Mouse (Mus musculus): ENCODE data around the gene Padi4. TPM values are rescaled to one million over a fixed set of nuclear protein-coding genes. Genes with fewer than 3 reads are reported as not detected.

Padi4 gene
- not detected for total RNA-seq (2021)
- long read RNA-seq, experiment 1 = 0 reads
- long read RNA-seq, experiment 2 = 0 reads

GRCm38 (mm10) chr4:140774025-140774800 is at the start of gene Padi4:
Gene Padi4, minus strand, starts transcription at chr4:140774236.
- DNase-seq (ENCODE audit: low spot score in 2 of 2) = no peak

- DNase-seq (ENCODE audit: low spot score in 2 of 2) = peak; percentile 48 to 64
Observed at GRCm38 (mm10) chr4:140821988-140822387, 48.0 kb upstream of the Padi4 start.

GRCm38 (mm10) chr4:140817413-140817812 is 43.4 kb upstream of the Padi4 start:
- DNase-seq (ENCODE audit: low spot score in 2 of 2) = no peak

GRCm38 (mm10) chr4:140815996-140816917 is 42.2 kb upstream of the Padi4 start:
- DNase-seq (ENCODE audit: low spot score in 2 of 2) = no peak

- no peak for DNase-seq (ENCODE audit: low spot score in 2 of 2)
Observed at GRCm38 (mm10) chr4:140815496-140815895, 41.5 kb upstream of the Padi4 start.

- no peak for DNase-seq (ENCODE audit: low spot score in 2 of 2)
Observed at GRCm38 (mm10) chr4:140814241-140815225, 40.5 kb upstream of the Padi4 start.

GRCm38 (mm10) chr4:140813358-140814185 is 39.5 kb upstream of the Padi4 start:
- DNase-seq (ENCODE audit: low spot score in 2 of 2) = no peak

- no peak for DNase-seq (ENCODE audit: low spot score in 2 of 2)
Observed at GRCm38 (mm10) chr4:140812609-140813008, 38.6 kb upstream of the Padi4 start.

- no peak for DNase-seq (ENCODE audit: low spot score in 2 of 2)
Observed at GRCm38 (mm10) chr4:140812191-140812590, 38.2 kb upstream of the Padi4 start.

- no peak for DNase-seq (ENCODE audit: low spot score in 2 of 2)
Observed at GRCm38 (mm10) chr4:140810458-140811260, 36.6 kb upstream of the Padi4 start, which contains the start of gene Padi3. Gene Padi3, minus strand, starts transcription at chr4:140810648.

GRCm38 (mm10) chr4:140809118-140809517 is 35.1 kb upstream of the Padi4 start:
- DNase-seq (ENCODE audit: low spot score in 2 of 2) = peak; percentile 8 to 22

- DNase-seq (ENCODE audit: low spot score in 2 of 2) = no peak
Observed at GRCm38 (mm10) chr4:140804601-140805000, 30.6 kb upstream of the Padi4 start.

- DNase-seq (ENCODE audit: low spot score in 2 of 2) = no peak
Observed at GRCm38 (mm10) chr4:140801364-140801763, 27.3 kb upstream of the Padi4 start.

GRCm38 (mm10) chr4:140796786-140797185 is 22.8 kb upstream of the Padi4 start:
- DNase-seq (ENCODE audit: low spot score in 2 of 2) = no peak

- no peak for DNase-seq (ENCODE audit: low spot score in 2 of 2)
Observed at GRCm38 (mm10) chr4:140794678-140795077, 20.6 kb upstream of the Padi4 start.

- no peak for DNase-seq (ENCODE audit: low spot score in 2 of 2)
Observed at GRCm38 (mm10) chr4:140793795-140794194, 19.8 kb upstream of the Padi4 start.

GRCm38 (mm10) chr4:140792584-140792983 is 18.5 kb upstream of the Padi4 start:
- no peak for DNase-seq (ENCODE audit: low spot score in 2 of 2)

GRCm38 (mm10) chr4:140791071-140791470 is 17.0 kb upstream of the Padi4 start:
- no peak for DNase-seq (ENCODE audit: low spot score in 2 of 2)

- DNase-seq (ENCODE audit: low spot score in 2 of 2) = no peak
Observed at GRCm38 (mm10) chr4:140789983-140790382, 15.9 kb upstream of the Padi4 start.
